Mouse (Mus musculus) limb, embryonic 13.5 days (tissue): ENCODE measurements around the gene Cdkn2b. TPM values are rescaled to one million over a fixed set of nuclear protein-coding genes. Genes with fewer than 3 reads are reported as not detected.

Experiments used
- ATAC-seq: fragments of 200-750 bp; cut with Nextera tagmentation; 2 replicates; pipeline ENCODE4 v1.8.0; 2017; ENCODE audit warnings: low read depth, moderate number of reproducible peaks, moderate TSS enrichment; ENCODE audit not compliant: low FRiP score
- H3K27ac ChIP-seq: fragments of 300-500 bp; sonication (generic); 2 replicates; pipeline ENCODE4 v1.5.1; 2015; ENCODE audit warnings: inconsistent platforms, mild to moderate bottlenecking, moderate library complexity
- H3K27me3 ChIP-seq: fragments of 300-500 bp; sonication (generic); 2 replicates; pipeline ENCODE4 v1.6.1; 2015; ENCODE audit warnings: mild to moderate bottlenecking, inconsistent platforms
- H3K36me3 ChIP-seq: fragments of 300-500 bp; sonication (generic); 2 replicates; pipeline ENCODE4 v1.6.1; 2015; ENCODE audit warnings: inconsistent platforms, mild to moderate bottlenecking, moderate library complexity
- H3K4me1 ChIP-seq: fragments of 300-500 bp; sonication (generic); 2 replicates; pipeline ENCODE4 v1.6.1; 2015; ENCODE audit warnings: inconsistent platforms
- H3K4me2 ChIP-seq: fragments of 300-500 bp; sonication (generic); replicated peaks from 2 replicates; pipeline ENCODE4 v1.6.1; 2015; ENCODE audit warnings: inconsistent platforms, mild to moderate bottlenecking, moderate library complexity
- H3K4me3 ChIP-seq: fragments of 300-500 bp; sonication (generic); 2 replicates; pipeline ENCODE4 v1.5.1; 2015; ENCODE audit warnings: moderate library complexity, mild to moderate bottlenecking, inconsistent platforms
- H3K9ac ChIP-seq: fragments of 300-500 bp; sonication (generic); 2 replicates; pipeline ENCODE4 v1.6.1; 2015; ENCODE audit warnings: mild to moderate bottlenecking, inconsistent platforms
- H3K9me3 ChIP-seq: fragments of 300-500 bp; sonication (generic); 2 replicates; pipeline ENCODE4 v1.6.1; 2016; ENCODE audit warnings: inconsistent platforms
- WGBS: fragments of 180-500 bp; shearing (Covaris S2); methylation state at CpG from one replicate; pipeline ENCODE4 v1.1.7; 2015; 5-methylcytosine and 5-hydroxymethylcytosine counted together
- polyA plus RNA-seq: library from polyadenylated mRNA; unstranded; fragments of >200 nt; fragmentation: Nextera tagmentation; extraction: Ambion mirVana; gene quantifications from 2 replicates; pipeline ENCODE4 v1.2.1, GENCODE M21; 2015

The Cdkn2b gene
- polyA plus RNA-seq, 1 experiment from 2014 or later, result 2.3 TPM

DNA sequence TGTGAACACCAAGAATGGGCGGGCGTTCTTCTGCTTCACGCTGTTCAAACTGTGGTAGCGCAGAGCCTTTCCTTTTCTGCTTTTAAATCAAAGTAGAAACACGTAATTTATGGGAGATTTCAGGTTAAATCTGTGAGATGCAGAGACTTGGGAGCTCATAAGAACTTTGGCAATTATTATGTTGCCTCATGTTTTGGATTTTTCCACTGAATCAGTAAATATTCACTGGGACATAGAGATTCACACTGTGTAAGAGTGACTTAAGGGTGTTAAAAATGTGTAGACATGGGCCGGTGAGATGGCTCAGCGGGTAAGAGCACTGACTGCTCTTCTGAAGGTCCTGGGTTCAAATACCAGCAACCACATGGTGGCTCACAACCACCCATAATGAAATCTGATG lies 25.2 kb downstream of the Cdkn2b start:
- Histone ChIP-seq H3K9me3 (no peaks in the 10 kb centered on the region), H3K4me3 (no peak overlapping the region), H3K4me1 (peaks cover 8% of the 10 kb centered on the region; the same call in 1 of the 2 replicates), H3K4me2 (no peak overlapping the region), H3K9ac (no peak overlapping the region), H3K27ac (no peak overlapping the region), H3K27me3 (peaks cover 88% of the 10 kb centered on the region), H3K36me3 (no peaks in the 10 kb centered on the region)
- no peak for ATAC-seq
- WGBS, result 30% methylated on average over 7 of the region's 7 CpGs

DNA sequence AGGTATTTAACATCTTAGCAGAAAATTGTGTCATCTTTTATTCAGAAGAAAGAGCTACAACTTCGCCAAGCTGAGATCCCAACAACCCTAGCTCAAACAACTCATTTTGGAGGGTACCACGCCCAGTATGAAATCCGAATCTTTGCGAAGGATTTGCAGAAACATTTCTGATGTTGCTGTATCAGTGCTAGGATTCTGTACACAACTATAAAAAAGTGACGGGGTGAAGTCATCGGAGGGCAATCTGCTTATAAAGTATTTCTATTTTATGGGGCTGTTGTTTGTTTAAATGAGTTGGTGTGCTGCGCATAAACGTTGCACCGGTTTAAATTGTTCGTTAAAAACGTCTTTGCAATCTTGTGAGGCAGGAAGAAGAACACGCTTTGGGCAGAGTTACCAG lies 28.2 kb downstream of the Cdkn2b start:
- no peak for ATAC-seq
- Histone ChIP-seq H3K4me3 (no peak overlapping the region), H3K27ac (no peak overlapping the region), H3K9ac (no peak overlapping the region), H3K36me3 (no peaks in the 10 kb centered on the region), H3K4me2 (no peak overlapping the region), H3K9me3 (no peaks in the 10 kb centered on the region), H3K27me3 (peaks cover 85% of the 10 kb centered on the region), H3K4me1 (peaks cover 8% of the 10 kb centered on the region; the same call in 1 of the 2 replicates)
- WGBS, result 1% methylated on average over 12 of the region's 12 CpGs

DNA sequence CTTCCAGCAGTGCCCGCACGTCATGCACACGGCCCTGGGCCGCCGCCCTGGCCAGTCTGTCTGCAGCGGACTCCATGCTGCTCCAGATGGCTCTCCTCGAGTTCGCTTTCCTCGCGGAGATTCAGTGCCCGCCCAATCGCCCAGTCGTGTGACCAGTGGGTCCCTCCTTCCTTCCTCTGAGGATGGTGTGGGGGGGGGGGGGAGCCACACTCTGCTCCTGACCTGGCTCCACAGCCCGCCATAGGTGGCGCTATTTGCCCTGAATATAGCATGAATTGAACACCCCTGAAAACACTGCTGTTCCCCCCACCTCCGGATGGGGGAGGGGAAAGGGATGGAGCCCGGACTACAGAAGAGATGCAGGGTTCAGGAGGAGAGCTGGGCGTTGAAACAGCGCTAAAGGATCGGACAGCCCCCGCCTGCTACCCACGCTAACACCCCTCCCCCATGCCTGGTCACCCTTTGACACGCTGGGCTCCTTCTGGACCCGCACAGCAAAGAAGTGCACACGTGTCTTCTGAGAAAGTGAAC lies 28.7 kb downstream of the Cdkn2b start:
- Histone ChIP-seq H3K4me3 (no peak overlapping the region), H3K27me3 (peaks cover 87% of the 10 kb centered on the region), H3K4me1 (peaks cover 8% of the 10 kb centered on the region; the same call in 1 of the 2 replicates), H3K27ac (no peak overlapping the region), H3K9ac (no peak overlapping the region), H3K36me3 (no peaks in the 10 kb centered on the region), H3K4me2 (no peak overlapping the region; the same call in 1 of the 2 replicates), H3K9me3 (no peaks in the 10 kb centered on the region)
- under 1% methylated on average over 25 of the region's 25 CpGs for WGBS
- ATAC-seq, result peak; percentile 40

DNA sequence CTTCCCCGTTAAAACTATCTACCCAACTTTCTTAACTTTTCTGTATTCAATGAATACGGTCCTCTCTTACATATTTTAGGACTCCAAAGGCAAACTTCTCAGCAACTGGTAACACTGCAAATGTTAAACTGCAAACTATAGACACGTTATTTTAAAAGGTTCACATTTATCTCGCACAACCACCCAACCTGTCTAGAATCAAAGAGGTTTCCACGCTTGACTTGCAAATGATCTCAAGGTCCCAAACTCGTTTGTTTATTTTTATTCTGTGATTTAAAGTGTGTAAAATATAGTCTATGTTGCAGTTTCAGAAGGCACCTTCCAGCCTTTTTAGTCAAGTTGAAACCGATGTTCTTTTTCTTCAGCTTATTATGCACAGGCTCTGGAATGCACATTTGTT lies 29.6 kb downstream of the Cdkn2b start:
- no peak overlapping the region for H3K4me2 ChIP-seq
- peaks cover 90% of the 10 kb centered on the region for H3K27me3 ChIP-seq
- 2% methylated on average over 7 of the region's 7 CpGs for WGBS
- no peaks in the 10 kb centered on the region for H3K36me3 ChIP-seq
- H3K4me1 ChIP-seq, result peaks cover 8% of the 10 kb centered on the region; the same call in 1 of the 2 replicates
- no peak for ATAC-seq
- no peaks in the 10 kb centered on the region for H3K9me3 ChIP-seq
- no peak overlapping the region for H3K4me3 ChIP-seq
- H3K27ac ChIP-seq, result no peak overlapping the region
- H3K9ac ChIP-seq, result no peak overlapping the region

DNA sequence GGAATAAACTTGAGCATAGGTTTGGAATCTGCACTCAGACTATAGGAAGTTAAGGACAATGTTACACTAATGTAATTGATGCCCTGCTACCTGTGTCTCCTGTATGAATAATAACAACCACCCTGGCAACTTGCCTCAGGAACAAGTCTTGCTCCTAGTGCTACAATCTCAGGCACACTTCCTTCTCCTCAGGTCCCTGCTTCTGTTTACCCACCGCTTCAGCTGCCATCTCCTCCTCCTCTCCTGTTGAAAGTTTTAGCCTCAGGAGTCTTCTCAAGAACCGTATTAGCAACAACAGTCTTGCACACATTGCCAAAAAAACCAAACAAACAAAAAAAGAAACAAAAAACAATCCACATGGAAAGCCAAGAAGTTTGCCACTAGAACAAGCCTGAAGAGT lies 31.2 kb downstream of the Cdkn2b start:
- Histone ChIP-seq H3K27ac (no peak overlapping the region), H3K4me2 (no peak overlapping the region), H3K27me3 (peaks cover 94% of the 10 kb centered on the region), H3K36me3 (no peaks in the 10 kb centered on the region), H3K4me1 (peaks cover 10% of the 10 kb centered on the region; the same call in 1 of the 2 replicates), H3K9ac (no peak overlapping the region), H3K9me3 (no peaks in the 10 kb centered on the region), H3K4me3 (no peak overlapping the region)
- WGBS, result 4% methylated on average over 2 of the region's 2 CpGs
- no peak for ATAC-seq

DNA sequence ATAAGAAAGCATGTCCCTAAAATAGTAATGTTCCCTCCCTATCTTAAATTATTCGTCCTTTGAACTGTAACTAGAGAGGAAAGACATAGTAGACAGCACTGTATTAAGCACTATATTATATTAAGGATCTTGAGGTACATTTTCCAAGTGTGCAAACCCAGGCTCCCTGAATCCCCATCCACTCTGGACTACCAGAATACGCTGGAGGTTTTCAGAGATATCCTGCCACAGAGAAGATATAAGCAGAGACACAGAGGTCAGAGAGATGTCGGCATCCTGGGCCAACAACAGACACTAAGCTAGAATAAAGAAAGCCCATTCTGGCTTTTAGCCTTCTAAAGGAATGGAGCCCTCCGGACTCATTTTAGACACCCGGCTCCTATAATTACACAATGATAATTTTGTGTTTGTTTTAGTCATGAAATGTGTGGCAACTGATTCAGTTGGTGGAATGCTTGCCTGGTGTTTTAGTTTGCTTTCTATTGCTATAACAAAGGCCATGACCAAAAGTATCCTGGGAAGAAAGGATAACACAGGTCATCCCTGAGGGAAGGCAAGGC lies 33.4 kb downstream of the Cdkn2b start:
- H3K4me2 ChIP-seq, result no peak overlapping the region
- 6% methylated on average over 5 of the region's 5 CpGs for WGBS

DNA sequence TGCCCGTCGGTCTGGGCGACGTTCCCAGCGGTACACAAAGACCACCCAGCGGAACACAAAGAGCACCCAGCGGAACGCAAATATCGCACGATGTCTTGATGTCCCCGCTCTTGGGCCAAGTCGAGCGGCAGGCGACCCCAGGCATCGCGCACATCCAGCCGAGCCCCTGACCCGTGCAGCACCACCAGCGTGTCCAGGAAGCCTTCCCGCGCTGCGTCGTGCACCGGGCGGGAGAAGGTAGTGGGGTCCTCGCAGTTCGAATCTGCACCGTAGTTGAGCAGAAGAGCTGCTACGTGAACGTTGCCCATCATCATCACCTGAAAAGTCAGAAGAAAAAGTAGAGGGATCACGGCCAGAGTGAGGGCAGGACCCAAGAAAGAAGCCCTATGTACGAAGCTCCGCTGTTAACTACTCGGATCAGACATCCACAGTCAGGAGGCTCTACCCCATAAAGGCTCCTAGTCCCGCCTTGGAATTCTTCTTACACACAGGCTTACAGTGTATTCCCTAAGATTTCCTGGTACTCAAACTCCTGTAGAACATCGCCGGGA lies 34.1 kb downstream of the Cdkn2b start:
- Histone ChIP-seq H3K4me2 (no peak overlapping the region), H3K9me3 (no peaks in the 10 kb centered on the region), H3K36me3 (no peaks in the 10 kb centered on the region), H3K4me1 (0 out of 2 replicates have a peak, but pooled peaks cover 3% of the 10 kb centered on the region), H3K9ac (no peak overlapping the region), H3K27ac (no peak overlapping the region), H3K4me3 (no peak overlapping the region), H3K27me3 (peaks cover 96% of the 10 kb centered on the region)
- under 1% methylated on average over 37 of the region's 37 CpGs for WGBS
- no peak for ATAC-seq

More for the DNA sequence above, 33.4 kb downstream of the Cdkn2b start:
- Histone ChIP-seq H3K27me3 (peaks cover 96% of the 10 kb centered on the region), H3K36me3 (no peaks in the 10 kb centered on the region), H3K9ac (no peak overlapping the region), H3K27ac (no peak overlapping the region), H3K4me1 (peaks cover 10% of the 10 kb centered on the region; the same call in 1 of the 2 replicates), H3K9me3 (no peaks in the 10 kb centered on the region), H3K4me3 (no peak overlapping the region)
- ATAC-seq, result no peak

DNA sequence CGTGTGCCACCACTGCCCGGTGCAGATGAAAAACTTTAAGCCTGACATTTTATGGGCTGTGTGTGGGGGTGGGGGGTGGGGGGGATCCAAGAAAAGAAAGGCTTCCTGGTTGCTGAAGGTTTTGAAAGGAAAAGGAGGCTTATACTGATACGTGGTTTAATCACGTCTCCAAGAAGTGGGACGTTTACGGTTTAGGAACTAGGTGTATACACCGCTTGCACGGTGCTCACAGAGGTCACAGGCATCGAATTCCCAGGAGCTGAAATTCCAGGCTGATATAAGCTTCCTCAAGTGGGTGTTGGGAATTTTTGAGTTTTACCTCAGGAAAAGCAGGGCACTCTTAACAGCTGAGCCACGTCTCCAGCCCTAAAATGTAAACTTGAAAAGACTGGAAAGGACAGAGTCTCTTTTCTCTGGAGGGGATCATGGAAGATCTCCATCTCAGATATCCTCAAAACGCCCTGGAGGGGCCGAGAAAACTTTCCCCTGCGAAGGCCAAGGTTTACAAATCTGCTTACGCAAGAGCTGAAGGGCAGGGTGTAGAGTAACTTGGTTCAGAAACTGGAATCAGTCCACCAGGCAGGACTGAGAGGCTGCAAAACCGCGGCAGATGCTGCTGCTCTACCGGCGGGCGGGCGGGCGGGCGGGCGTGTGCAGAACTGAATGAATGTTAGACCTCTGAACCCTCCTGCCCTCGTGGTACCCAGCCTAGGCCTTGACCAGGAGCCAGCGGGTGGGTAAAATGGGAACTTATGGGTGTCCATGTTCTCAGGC lies 34.8 kb downstream of the Cdkn2b start:
- H3K27me3 ChIP-seq, result peaks cover 94% of the 10 kb centered on the region
- 0 out of 2 replicates have a peak, but pooled peaks cover 3% of the 10 kb centered on the region for H3K4me1 ChIP-seq
- H3K9me3 ChIP-seq, result no peaks in the 10 kb centered on the region
- no peak overlapping the region for H3K27ac ChIP-seq
- H3K36me3 ChIP-seq, result no peaks in the 10 kb centered on the region
- H3K4me3 ChIP-seq, result no peak overlapping the region
- WGBS, result under 1% methylated on average over 24 of the region's 25 CpGs
- ATAC-seq, result no peak
- H3K4me2 ChIP-seq, result no peak overlapping the region
- no peak overlapping the region for H3K9ac ChIP-seq

DNA sequence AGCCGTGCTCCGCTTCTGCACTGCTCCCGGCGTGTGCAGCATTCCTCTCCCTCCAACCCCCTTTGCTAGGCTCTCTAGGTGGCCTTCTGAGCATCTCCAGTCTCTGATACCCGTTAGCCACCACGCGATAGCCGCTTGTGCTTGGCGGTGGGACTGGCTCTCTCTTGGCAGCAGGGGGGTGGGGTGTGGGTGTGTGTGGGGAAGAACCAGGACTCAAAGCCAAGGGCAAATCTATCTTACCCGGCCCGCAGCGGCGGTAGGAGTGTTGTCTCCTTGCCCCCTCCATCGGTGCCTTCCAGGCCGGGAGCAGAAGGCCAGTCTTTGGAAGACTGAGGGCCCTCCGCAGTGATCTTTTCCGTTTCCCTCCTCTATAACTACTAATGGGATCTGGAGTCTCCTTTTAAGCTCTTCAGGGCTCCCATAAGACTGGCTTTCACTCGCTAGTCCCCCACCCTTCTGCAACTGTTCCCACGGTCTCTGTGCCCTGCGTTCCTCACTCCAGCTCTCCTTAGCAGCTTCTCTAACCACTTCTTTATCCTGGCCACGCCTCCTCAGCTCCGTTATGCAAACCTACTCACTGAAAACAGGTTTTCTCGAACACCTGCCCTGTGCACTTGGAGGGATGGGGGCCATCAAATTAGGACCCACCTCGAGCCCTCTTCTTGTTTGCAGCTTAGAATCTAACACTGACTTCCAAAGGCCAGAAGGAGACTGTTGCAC lies 35.9 kb downstream of the Cdkn2b start:
- no peaks in the 10 kb centered on the region for H3K36me3 ChIP-seq
- under 1% methylated on average over 24 of the region's 24 CpGs for WGBS
- H3K4me3 ChIP-seq, result no peak overlapping the region
- H3K27me3 ChIP-seq, result peaks cover 95% of the 10 kb centered on the region
- no peaks in the 10 kb centered on the region for H3K9me3 ChIP-seq
- H3K4me2 ChIP-seq, result no peak overlapping the region
- no peak overlapping the region for H3K27ac ChIP-seq
- no peak overlapping the region for H3K9ac ChIP-seq
- H3K4me1 ChIP-seq, result 0 out of 2 replicates have a peak, but pooled peaks cover 3% of the 10 kb centered on the region
- no peak for ATAC-seq

DNA sequence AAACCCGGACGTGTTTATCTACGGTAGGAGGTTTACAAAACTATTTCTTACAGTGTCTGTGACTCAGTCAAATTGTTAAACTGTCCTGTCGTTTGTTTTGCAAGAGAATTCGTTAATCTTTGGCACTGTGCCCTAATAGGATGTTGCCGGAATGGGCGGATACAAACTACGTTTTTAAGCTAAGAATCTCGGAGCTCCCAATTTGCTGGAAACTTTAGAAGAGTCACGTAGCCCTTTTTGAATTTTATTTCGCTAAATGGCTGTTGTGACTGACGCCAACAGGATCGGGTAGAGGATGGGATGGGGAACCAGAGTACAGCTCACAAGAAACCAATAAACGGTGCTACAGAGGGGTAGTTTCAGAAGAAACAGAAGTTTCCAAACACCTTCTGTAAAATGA lies 36.8 kb downstream of the Cdkn2b start:
- Histone ChIP-seq H3K4me3 (no peak overlapping the region), H3K4me2 (no peak overlapping the region), H3K9me3 (no peaks in the 10 kb centered on the region), H3K27me3 (peaks cover 90% of the 10 kb centered on the region), H3K36me3 (no peaks in the 10 kb centered on the region), H3K4me1 (0 out of 2 replicates have a peak, but pooled peaks cover 3% of the 10 kb centered on the region), H3K9ac (no peak overlapping the region), H3K27ac (no peak overlapping the region)
- ATAC-seq, result no peak
- under 1% methylated on average over 14 of the region's 14 CpGs for WGBS

DNA sequence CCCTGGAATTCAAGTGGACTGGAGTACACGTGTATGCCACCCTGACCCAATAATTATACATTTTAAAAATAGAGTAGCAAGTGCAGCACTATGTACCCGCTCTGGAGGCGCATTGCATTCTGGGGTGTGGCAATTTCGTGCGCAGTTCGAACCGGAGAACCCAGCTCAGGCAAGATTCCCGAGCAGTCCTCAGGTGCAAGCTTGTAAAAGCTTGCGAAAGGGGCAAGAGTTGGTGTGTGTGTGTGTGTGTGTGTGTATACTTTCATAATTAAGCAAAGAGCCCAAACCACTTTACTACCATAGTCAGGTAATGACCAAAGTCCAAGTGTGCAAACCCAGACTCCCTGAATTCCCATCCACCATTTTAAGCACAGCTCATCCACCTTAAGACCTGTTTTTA lies 37.3 kb downstream of the Cdkn2b start:
- H3K27ac ChIP-seq, result no peak overlapping the region
- WGBS, result under 1% methylated on average over 9 of the region's 9 CpGs
- peaks cover 86% of the 10 kb centered on the region for H3K27me3 ChIP-seq
- no peaks in the 10 kb centered on the region for H3K36me3 ChIP-seq
- H3K4me3 ChIP-seq, result no peak overlapping the region
- H3K4me2 ChIP-seq, result no peak overlapping the region
- 0 out of 2 replicates have a peak, but pooled peaks cover 3% of the 10 kb centered on the region for H3K4me1 ChIP-seq
- no peaks in the 10 kb centered on the region for H3K9me3 ChIP-seq
- no peak overlapping the region for H3K9ac ChIP-seq
- ATAC-seq, result no peak
